In genomic region chr10:93311576-93311975, GRCm38 (mm10) we compare ENCODE assay signal across 7 mouse cellular contexts. TPM values are rescaled to one million over a fixed set of nuclear protein-coding genes. Genes with fewer than 3 reads are reported as not detected.
DNase-seq lines count a peak whose midpoint lies in the region; ATAC-seq and TF ChIP-seq lines count a peak whose summit lies in the region.

No protein-coding gene starts in this region.

- H3K4me3 ChIP-seq in lung, embryonic 16.5 days (ENCODE audit: low read length): peak overlapping the region; percentile 64; the same call in 1 of the 2 replicates
- peak overlapping the region; percentile 59 for H3K4me3 ChIP-seq in forebrain, embryonic 15.5 days
- H3K4me3 ChIP-seq in liver, embryonic 14.5 days (ENCODE audit: insufficient read depth in 1 of 2, low read depth in 2 of 2, low read length in 2 of 2): no peak overlapping the region

- ATAC-seq in lung, embryonic 16.5 days (ENCODE audit: low read depth): no peak
- ATAC-seq in forebrain, embryonic 15.5 days (replicated peaks): no peak
- ATAC-seq in liver, embryonic 14.5 days (ENCODE audit: insufficient read depth): no peak

- peak overlapping the region; percentile 95 for H3K27ac ChIP-seq in lung, embryonic 16.5 days (ENCODE audit: low read length)
- no peak overlapping the region for H3K27ac ChIP-seq in forebrain, embryonic 15.5 days (replicated peaks)
- H3K27ac ChIP-seq in liver, embryonic 14.5 days: no peak overlapping the region

- no peak for DNase-seq in lung, postnatal 36 days
- DNase-seq in liver, embryonic 14.5 days (ENCODE audit: low read depth in 3 of 3, low spot score in 3 of 3): no peak
- no peak for DNase-seq in thymus, postnatal 14 days
- no peak for DNase-seq in spleen, postnatal 36 days (ENCODE audit: low spot score in 2 of 2)
- DNase-seq in natural killer cell, adult 2 months (ENCODE audit: low spot score in 2 of 2): no peak

- WGBS in lung, embryonic 16.5 days: 17% methylated on average over 4 of the region's 4 CpGs
- WGBS in forebrain, embryonic 15.5 days: 6% methylated on average over 4 of the region's 4 CpGs
- WGBS in liver, embryonic 14.5 days (ENCODE audit: insufficient replicate concordance): 14% methylated on average over 4 of the region's 4 CpGs

- no peaks in the 10 kb centered on the region for H3K36me3 ChIP-seq in lung, embryonic 16.5 days (ENCODE audit: control insufficient read depth, insufficient read depth, low read length)
- no peaks in the 10 kb centered on the region for H3K36me3 ChIP-seq in forebrain, embryonic 15.5 days
- H3K36me3 ChIP-seq in liver, embryonic 14.5 days (replicated peaks; ENCODE audit: control insufficient read depth, insufficient read depth, low read depth): no peaks in the 10 kb centered on the region

- no peak for TF ChIP-seq EP300 in liver, embryonic 14.5 days (IDR thresholded peaks at IDR 0.05; ENCODE audit: low read depth)

- H3K9me3 ChIP-seq in lung, embryonic 16.5 days (ENCODE audit: control insufficient read depth, low read length): no peaks in the 10 kb centered on the region
- H3K9me3 ChIP-seq in forebrain, embryonic 15.5 days: no peaks in the 10 kb centered on the region
- no peaks in the 10 kb centered on the region for H3K9me3 ChIP-seq in liver, embryonic 14.5 days (ENCODE audit: control insufficient read depth, low read length)

- peak overlapping the region; percentile 75 for H3K4me2 ChIP-seq in lung, embryonic 16.5 days (ENCODE audit: low read depth, low read length)
- peak overlapping the region; percentile 98; the same call in 1 of the 2 replicates for H3K4me2 ChIP-seq in forebrain, embryonic 15.5 days (replicated peaks)
- peak overlapping the region; percentile 59; the same call in 1 of the 2 replicates for H3K4me2 ChIP-seq in liver, embryonic 14.5 days (ENCODE audit: low read depth)

- TF ChIP-seq CTCF in liver, embryonic 14.5 days (IDR thresholded peaks at IDR 0.05; ENCODE audit: low read depth): no peak

- H3K9ac ChIP-seq in lung, embryonic 16.5 days (ENCODE audit: low read length): peak overlapping the region; percentile 93
- H3K9ac ChIP-seq in forebrain, embryonic 15.5 days (replicated peaks): no peak overlapping the region
- no peak overlapping the region for H3K9ac ChIP-seq in liver, embryonic 14.5 days (replicated peaks)

- H3K27me3 ChIP-seq in lung, embryonic 16.5 days (ENCODE audit: control insufficient read depth, insufficient read depth, low read depth, low read length): no peaks in the 10 kb centered on the region
- H3K27me3 ChIP-seq in forebrain, embryonic 15.5 days: 0 out of 2 replicates have a peak, but pooled peaks cover 2% of the 10 kb centered on the region
- peaks cover 35% of the 10 kb centered on the region for H3K27me3 ChIP-seq in liver, embryonic 14.5 days (ENCODE audit: control insufficient read depth, insufficient read depth, low read length)

- H3K4me1 ChIP-seq in lung, embryonic 16.5 days (replicated peaks; ENCODE audit: control insufficient read depth, insufficient read depth, low read length): peaks cover 5% of the 10 kb centered on the region; the same call in 1 of the 2 replicates
- peaks cover 19% of the 10 kb centered on the region for H3K4me1 ChIP-seq in forebrain, embryonic 15.5 days
- no peaks in the 10 kb centered on the region for H3K4me1 ChIP-seq in liver, embryonic 14.5 days (replicated peaks; ENCODE audit: control insufficient read depth in 2 of 2, insufficient read depth in 2 of 2, low read length in 1 of 2)

RNA-seq across cellular contexts. Expression of gene Elk3, which starts 0.6 kb away (rescaled TPM):
- polyA plus RNA-seq in lung, embryonic 16.5 days (2015; fragmentation: Nextera tagmentation; extraction: Ambion mirVana): 44.9 and 48.0 TPM in 2 replicates
- polyA plus RNA-seq in forebrain, embryonic 15.5 days (2015; fragmentation: Nextera tagmentation; extraction: Ambion mirVana): 6.2 and 7.9 TPM in 2 replicates
- 3.1 and 4.6 TPM in 2 replicates for polyA plus RNA-seq in liver, embryonic 14.5 days (2012; rRNA removed)
- polyA plus RNA-seq in liver, embryonic 14.5 days (2014; fragmentation: Nextera tagmentation; extraction: Ambion mirVana): 3.7 and 4.0 TPM in 2 replicates

Comparison
In these comparisons a context has a peak if more than half of its experiments do, and no peak if none do; other contexts are left out.
1. H3K4me3 ChIP-seq: peak in lung, embryonic 16.5 days (single experiment) and forebrain, embryonic 15.5 days (single experiment); none in liver, embryonic 14.5 days (0 of 2).
2. Peak in every context shown above with its lines, with median percentiles within 50 percentile points of each other: H3K4me2 ChIP-seq.